Mouse (Mus musculus) MN1 (cell line): ENCODE results near the gene Col4a2.
A peak's percentile ranks its signal among the peaks of the same experiment; 100 is the strongest.
"Not testable (repeated sequence)": the region's sequence is repeated elsewhere in the genome, so short reads cannot be mapped to it uniquely, and the experiment has no call there.

Experiments used
- DNase-seq: peaks from one replicate; pipeline ENCODE4 v3.0.0-alpha.2; 2016; ENCODE audit warnings: low spot score

Gene Col4a2

DNA sequence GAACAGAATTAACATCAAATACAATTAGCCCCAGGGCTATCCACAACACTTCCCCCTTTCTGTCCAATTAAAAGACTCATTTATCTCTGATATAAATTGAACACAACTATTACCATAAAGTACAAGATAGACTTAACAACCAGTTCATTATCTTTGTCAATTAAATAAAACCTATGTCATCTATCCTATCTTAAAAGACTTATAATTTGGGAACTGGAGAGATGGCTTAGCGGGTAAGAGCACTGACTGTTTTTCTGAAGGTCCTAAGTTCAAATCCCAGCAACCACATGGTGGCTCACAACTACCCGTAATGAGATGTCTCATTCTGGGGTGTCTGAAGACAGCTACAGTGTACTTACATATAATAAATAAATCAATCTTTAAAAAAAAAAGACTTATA, 179.7 kb downstream of the Col4a2 start:
- DNase-seq: not testable (repeated sequence)

DNA sequence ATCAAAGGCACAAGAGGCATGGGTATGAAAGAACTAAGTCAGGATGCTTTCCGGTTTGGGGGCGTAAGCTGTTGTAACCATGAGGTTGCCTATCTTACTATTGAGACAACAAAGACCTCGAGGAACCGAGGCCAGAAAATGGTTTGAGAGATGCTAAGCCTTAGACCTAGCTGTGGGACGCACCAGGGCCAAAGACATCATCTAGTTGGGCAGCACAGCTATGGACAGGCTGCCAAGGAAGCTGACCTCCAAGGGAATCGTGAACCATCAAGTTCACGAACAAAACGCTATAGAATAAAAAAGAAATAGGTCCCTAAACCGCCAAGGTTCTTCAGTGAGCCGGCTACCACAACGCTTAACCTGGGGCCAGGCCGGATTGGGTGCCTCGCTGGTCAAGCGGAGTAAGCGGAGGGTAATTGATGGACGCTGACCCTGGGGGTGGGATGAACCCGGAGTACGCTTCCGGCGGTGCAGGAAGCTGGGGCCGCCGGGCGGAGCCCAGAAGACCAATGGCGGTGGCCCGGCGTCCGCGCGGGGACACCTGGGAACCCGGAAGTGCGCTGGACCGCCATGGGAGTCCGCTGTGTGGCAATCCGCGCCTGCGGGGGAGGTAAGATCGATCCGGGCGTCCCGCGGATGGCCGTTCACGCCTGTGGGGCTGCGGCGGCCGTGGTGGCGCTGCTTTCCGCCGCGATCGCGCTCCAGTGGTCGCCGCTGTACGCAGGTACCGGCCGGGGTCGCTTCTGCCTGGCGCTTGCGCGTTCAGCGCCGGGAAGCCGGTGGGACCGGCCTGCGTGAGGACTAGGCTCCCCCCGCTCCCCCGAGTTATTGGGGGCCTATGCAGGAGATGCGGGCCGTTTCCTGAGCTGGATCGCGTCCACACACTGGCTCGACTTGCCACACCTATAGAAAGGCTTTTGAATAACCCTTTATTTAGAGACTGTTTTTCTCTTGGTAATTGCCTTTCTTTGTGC, 184.7 kb downstream of the Col4a2 start, which contains the start of gene Naxd:
Naxd (plus strand) TSS at position 490 of the 974 bp plus-strand sequence.
- peak; percentile 96 for DNase-seq

DNA sequence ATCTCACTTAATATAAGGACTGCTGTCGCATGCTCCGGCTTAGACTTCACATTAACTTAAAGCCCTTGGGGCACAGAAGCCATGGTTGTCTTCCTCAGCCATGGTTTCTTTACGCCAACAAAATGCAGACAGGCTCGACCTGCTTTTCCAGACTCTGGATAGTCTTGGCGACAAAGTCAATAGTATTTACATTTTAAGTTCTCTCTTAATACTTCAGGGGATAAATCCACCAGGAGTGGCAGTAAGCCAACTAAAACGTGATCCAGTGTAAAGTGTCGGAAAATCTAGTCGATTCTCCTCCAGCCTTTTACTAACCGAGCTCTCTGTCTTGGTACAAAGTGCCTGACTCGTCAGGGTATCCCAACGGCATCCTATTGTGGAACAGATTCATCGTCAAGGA, 185.7 kb downstream of the Col4a2 start:
- no peak for DNase-seq
